Comparison of ENCODE assay signal across 14 mouse cellular contexts in the genomic region with DNA sequence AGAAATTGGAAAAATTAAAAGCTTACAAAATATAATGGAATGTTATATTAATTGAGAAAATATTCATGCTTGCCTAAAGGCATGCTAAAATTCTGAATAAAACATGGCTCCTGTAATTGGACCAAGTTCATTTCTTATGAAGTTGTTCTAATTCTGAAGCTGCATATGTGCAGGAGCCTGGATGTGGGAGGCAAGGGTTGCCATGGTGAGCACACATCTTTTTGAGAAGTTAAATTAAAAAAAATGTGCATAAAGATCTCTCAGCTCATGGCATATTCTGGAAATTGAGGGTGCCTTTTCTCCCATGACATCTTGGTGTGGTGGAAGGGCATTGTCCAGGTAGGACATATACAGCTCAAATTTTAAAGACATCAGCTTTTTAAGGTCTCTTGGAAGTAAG. TPM values are rescaled to one million over a fixed set of nuclear protein-coding genes. Genes with fewer than 3 reads are reported as not detected.
DNase-seq lines count a peak whose midpoint lies in the region; ATAC-seq and TF ChIP-seq lines count a peak whose summit lies in the region.
"Had no signal": no experiment of that assay in that cellular context is flagged by ENCODE, and none has a peak within 500 bp of the region (broad histone marks: within the 10 kb centered on the region; RNA-seq: fewer than 3 reads in every experiment).

No protein-coding gene starts in this region.

- H3K4me2 ChIP-seq in hindbrain, embryonic 13.5 days, result peak overlapping the region; percentile 78
- H3K4me2 ChIP-seq in midbrain, embryonic 16.5 days (ENCODE audit: low read length), result peak overlapping the region; percentile 58
- H3K4me2 ChIP-seq: liver, embryonic 12.5 days had no signal

- TF ChIP-seq CTCF in brain, embryonic 14.5 days (IDR thresholded peaks at IDR 0.05; ENCODE audit: borderline replicate concordance, extremely low read depth, insufficient read depth, insufficient read length), result no peak

- no peak for TF ChIP-seq POLR2A in brain, embryonic 14.5 days (IDR thresholded peaks at IDR 0.05; ENCODE audit: borderline replicate concordance, extremely low read depth, insufficient read depth, insufficient read length, poor library complexity, severe bottlenecking)

- no peaks in the 10 kb centered on the region for H3K9me3 ChIP-seq in hindbrain, embryonic 13.5 days
- no peaks in the 10 kb centered on the region for H3K9me3 ChIP-seq in hindbrain, embryonic 10.5 days
- H3K9me3 ChIP-seq in midbrain, embryonic 16.5 days (replicated peaks; ENCODE audit: control insufficient read depth, low read length, poor library complexity, severe bottlenecking), result no peaks in the 10 kb centered on the region
- H3K9me3 ChIP-seq: kidney, embryonic 15.5 days; liver, embryonic 12.5 days had no signal

- no peaks in the 10 kb centered on the region for H3K36me3 ChIP-seq in hindbrain, embryonic 13.5 days
- no peaks in the 10 kb centered on the region for H3K36me3 ChIP-seq in hindbrain, embryonic 10.5 days
- no peaks in the 10 kb centered on the region for H3K36me3 ChIP-seq in midbrain, embryonic 16.5 days (ENCODE audit: control insufficient read depth, insufficient read depth, low read length)
- H3K36me3 ChIP-seq: kidney, embryonic 15.5 days; liver, embryonic 12.5 days had no signal

- H3K9ac ChIP-seq in hindbrain, embryonic 13.5 days, result no peak overlapping the region
- no peak overlapping the region; the same call in 1 of the 2 replicates for H3K9ac ChIP-seq in midbrain, embryonic 16.5 days (ENCODE audit: low read depth, low read length)
- H3K9ac ChIP-seq: kidney, embryonic 15.5 days; liver, embryonic 12.5 days had no signal

- DNase-seq in hindbrain, embryonic 10.5 days (ENCODE audit: low spot score), result no peak
- DNase-seq in brain, embryonic 14.5 days (ENCODE audit: low read depth), result peak; percentile 44
- DNase-seq in frontal cortex, postnatal 10 days (ENCODE audit: low spot score in 2 of 2), result peak; percentile 15 to 34
- no peak for DNase-seq in embryo, embryonic 10 days (ENCODE audit: low spot score)
- no peak for DNase-seq in cerebellum, adult 9-10 months
- DNase-seq in lung, postnatal 25 days (ENCODE audit: low spot score), result no peak
- DNase-seq: cerebellum, postnatal 36 days; heart, adult 18-20 months; lung, postnatal 36 days; thymus, postnatal 4 days had no signal

- no peaks in the 10 kb centered on the region for H3K27me3 ChIP-seq in hindbrain, embryonic 13.5 days
- H3K27me3 ChIP-seq in hindbrain, embryonic 10.5 days (ENCODE audit: insufficient read depth, poor library complexity, severe bottlenecking), result peaks cover 51% of the 10 kb centered on the region
- no peaks in the 10 kb centered on the region for H3K27me3 ChIP-seq in midbrain, embryonic 16.5 days (ENCODE audit: control insufficient read depth, insufficient read depth, low read depth, low read length)

- H3K27ac ChIP-seq in hindbrain, embryonic 13.5 days, result no peak overlapping the region
- H3K27ac ChIP-seq in hindbrain, embryonic 10.5 days, result no peak overlapping the region
- no peak overlapping the region for H3K27ac ChIP-seq in midbrain, embryonic 16.5 days (ENCODE audit: low read length)
- H3K27ac ChIP-seq: kidney, embryonic 15.5 days; liver, embryonic 12.5 days had no signal

- ATAC-seq in hindbrain, embryonic 13.5 days (ENCODE audit: low FRiP score), result no peak
- ATAC-seq in midbrain, embryonic 16.5 days, result no peak
- ATAC-seq: liver, embryonic 12.5 days had no signal

- peaks cover 28% of the 10 kb centered on the region for H3K4me1 ChIP-seq in hindbrain, embryonic 13.5 days (replicated peaks)
- H3K4me1 ChIP-seq in hindbrain, embryonic 10.5 days (replicated peaks), result peaks cover 32% of the 10 kb centered on the region
- H3K4me1 ChIP-seq in midbrain, embryonic 16.5 days (ENCODE audit: control insufficient read depth, insufficient read depth, low read length), result peaks cover 18% of the 10 kb centered on the region
- H3K4me1 ChIP-seq: liver, embryonic 12.5 days had no signal

- peak overlapping the region; percentile 90 for H3K4me3 ChIP-seq in hindbrain, embryonic 13.5 days
- H3K4me3 ChIP-seq in hindbrain, embryonic 10.5 days, result no peak overlapping the region
- H3K4me3 ChIP-seq in midbrain, embryonic 16.5 days (ENCODE audit: low read depth, low read length), result peak overlapping the region; percentile 91
- H3K4me3 ChIP-seq: liver, embryonic 12.5 days had no signal

RNA-seq across cellular contexts. Expression of gene Lrrc7, which starts 3.4 kb away (rescaled TPM):
- 11.5 and 12.2 TPM in 2 replicates for polyA plus RNA-seq in hindbrain, embryonic 13.5 days (2015; fragmentation: Nextera tagmentation; extraction: Ambion mirVana)
- 0.29 and 0.86 TPM in 2 replicates for polyA plus RNA-seq in hindbrain, embryonic 10.5 days (2016; fragmentation: Nextera tagmentation; extraction: Ambion mirVana)
- polyA plus RNA-seq in brain, embryonic 14.5 days (2012; rRNA removed), result 5.8 and 9.5 TPM in 2 replicates
- polyA plus RNA-seq in midbrain, embryonic 16.5 days (2015; fragmentation: Nextera tagmentation; extraction: Ambion mirVana), result 11.2 and 11.9 TPM in 2 replicates

Comparison
In these comparisons a context has a peak if more than half of its experiments do, and no peak if none do; other contexts are left out.
1. DNase-seq: peak in brain, embryonic 14.5 days (single experiment) and frontal cortex, postnatal 10 days (2 of 2); none in hindbrain, embryonic 10.5 days (single experiment), embryo, embryonic 10 days (single experiment), cerebellum, adult 9-10 months (single experiment) and lung, postnatal 25 days (single experiment).